Mouse (Mus musculus) right cerebral cortex, postnatal 10 days (tissue): ENCODE measurements around the gene Prdx2.

Source experiments
- DNase-seq, 2 experiments: peaks; one replicate each; pipeline ENCODE4 v3.0.0; 2021; ENCODE audit warnings: low spot score in 2 of 2

Prdx2 gene

DNA sequence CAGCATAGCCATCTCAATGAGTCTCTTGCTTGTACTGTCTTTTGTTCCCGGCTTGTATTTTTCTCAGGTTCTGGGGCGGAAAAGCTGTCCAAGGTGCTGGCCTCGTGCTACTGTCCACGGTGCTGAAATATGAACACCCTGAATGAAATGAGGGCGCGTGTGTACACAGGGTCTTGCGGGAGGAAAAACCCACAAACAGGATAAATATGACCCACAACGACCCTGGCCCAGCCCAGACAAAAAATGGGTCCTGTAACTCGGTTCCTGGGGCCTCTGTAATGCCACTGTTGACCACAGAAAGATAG lies 22.2 kb upstream of the Prdx2 start:
- DNase-seq, result no peak

DNA sequence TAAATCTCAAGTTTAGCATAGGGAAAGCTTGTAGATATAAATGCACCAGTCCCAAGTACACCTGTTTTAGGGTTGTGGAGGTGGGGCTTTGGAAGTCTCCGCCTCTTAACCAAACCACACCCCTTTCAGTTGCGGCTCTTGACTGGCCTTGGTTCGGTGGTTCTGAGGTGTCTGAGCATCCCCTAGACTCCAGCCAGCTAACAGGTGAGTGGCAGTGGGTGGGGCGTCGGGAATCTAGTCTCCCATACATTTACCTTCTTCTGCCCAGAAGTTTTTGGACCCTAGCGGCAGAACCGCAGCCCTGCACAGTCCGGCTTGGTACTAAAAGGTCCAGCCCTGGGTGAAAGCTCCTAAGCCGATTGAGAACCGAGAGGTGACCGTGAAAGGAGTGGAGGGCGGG lies 19.6 kb upstream of the Prdx2 start:
- no peak for DNase-seq

DNA sequence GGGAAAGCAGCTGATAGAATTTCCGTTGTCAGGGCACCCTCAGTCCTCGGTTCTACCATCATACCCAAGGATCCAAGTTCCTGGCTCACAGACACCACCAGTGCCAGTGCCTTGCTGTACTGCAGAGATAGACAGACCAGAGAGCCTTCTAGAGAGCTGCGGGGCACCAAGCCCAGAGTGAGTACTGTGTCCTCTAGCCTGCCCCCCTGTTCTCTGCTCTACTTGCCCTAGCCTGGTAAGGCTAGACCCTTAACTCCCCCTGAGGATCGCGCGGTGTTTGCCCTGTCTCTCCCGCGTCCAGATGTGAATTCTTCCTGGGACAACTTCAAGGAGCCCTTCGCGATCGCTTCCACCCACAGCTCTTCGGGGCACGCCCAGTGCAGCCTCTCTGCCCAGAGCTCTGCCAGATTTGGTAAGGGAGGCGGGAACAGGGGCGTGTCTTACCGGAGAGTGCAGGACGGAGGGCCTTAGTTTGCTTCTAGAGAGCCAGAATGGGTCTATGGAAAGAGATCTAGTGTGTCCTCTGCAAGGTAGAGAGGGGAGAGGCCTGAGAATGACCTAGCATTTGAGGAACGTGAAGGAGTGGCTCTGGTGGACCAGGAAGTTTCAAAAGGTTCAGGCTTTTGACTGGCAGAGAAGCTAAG lies 16.7 kb upstream of the Prdx2 start:
- DNase-seq, result no peak

DNA sequence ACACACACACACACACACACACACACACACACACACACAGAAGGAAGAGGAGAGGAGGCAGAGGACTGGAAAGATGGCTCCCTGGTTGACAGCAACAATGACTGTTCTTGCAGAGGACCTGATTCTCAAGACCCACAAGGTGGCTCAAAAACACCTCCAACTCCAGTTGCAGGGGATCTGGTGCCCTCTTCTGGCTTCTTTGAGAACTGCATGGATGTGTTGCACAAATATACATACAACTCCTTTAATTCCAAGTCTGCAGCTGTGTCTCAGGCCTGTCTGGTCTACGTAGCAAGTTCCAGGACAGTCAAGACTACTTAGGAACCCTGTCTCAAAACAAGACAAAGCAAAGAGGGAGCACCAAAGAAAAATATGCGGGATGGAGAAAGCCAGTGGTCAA lies 12.6 kb upstream of the Prdx2 start:
- DNase-seq, result peak; percentile 77 to 83

DNA sequence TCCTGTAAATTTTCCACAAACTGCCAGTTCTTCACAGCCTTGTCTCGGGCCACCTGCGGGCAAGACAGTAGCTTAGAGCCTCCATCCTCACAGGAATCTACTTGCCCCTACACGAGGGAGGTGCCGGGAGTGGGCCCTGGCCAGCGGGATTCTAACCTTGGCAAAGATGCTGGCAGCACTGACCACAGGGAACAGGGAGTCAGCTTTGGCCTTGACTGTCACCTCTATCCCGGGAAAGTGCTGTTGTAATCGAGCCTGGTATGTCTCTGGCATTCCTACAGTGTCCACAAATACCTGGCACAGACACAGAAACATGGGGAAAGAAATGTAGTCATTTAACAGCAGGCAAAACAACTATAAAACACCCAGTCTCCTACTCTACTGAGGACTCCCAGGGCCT lies 9.6 kb upstream of the Prdx2 start:
- DNase-seq, result no peak

DNA sequence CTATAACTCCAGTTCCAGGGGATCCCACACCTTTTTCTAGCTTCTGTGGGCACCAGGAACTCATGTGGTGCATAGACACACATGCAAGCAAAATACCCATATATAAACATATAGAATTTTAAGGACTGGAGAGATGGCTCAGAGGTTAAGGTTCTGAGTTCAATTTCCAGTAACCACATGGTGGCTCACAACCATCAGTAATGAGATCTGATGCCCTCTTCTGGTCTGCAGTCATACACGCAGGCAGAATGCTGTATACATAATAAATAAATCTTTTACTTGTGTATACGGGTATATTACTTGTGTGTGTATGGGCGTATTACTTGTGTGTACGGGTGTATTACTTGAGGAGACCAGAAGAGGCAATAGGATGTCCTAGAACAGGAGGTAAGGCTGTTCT lies 5.4 kb upstream of the Prdx2 start:
- no peak for DNase-seq

DNA sequence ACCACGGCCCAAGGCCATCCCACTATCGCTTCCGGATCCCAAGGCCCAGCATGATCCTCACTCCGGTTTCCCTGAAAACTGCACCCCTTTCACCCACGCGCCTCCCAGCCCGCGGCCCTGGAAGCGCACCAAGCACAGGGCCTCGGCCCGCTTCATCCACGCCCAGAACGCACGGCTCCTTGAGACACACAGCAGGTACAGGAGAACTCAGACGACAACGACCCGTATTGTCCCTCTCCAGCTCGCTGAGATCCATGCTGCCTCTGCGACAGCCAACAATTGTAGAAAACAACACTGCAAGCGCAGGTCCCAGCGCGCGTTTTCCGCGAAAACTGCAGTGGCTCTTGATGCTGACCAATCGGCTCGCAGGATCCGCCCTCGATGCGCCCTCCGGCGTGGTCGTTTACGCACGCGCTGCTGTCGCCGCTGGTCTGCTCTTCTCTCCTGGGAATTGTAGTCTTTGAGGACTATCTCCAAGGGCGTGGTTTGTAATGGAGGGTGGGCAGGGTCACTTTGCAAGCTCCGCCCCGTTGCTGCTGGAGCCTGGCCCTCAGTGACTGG lies 3.6 kb upstream of the Prdx2 start:
- peak; percentile 97 to 98 for DNase-seq

DNA sequence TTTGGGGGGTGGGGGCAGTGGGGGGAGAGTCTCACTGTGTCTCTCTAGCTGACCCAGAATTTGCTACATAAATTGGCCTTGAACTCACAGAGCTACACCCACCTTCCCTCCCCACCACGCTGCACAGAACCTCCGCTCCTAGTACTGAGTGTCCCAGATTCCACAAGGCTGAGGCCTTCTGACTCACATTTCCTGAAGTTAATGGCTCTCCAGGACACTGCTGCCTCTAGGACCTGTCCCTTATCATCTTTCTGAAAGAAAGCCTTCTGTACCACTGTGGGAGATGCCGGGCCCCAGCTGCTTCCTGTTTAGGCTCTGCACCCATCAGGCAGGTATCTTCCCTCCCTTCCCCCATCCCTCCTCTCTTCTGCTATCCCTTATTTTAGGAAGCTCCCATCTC lies 2.8 kb upstream of the Prdx2 start:
- no peak for DNase-seq

DNA sequence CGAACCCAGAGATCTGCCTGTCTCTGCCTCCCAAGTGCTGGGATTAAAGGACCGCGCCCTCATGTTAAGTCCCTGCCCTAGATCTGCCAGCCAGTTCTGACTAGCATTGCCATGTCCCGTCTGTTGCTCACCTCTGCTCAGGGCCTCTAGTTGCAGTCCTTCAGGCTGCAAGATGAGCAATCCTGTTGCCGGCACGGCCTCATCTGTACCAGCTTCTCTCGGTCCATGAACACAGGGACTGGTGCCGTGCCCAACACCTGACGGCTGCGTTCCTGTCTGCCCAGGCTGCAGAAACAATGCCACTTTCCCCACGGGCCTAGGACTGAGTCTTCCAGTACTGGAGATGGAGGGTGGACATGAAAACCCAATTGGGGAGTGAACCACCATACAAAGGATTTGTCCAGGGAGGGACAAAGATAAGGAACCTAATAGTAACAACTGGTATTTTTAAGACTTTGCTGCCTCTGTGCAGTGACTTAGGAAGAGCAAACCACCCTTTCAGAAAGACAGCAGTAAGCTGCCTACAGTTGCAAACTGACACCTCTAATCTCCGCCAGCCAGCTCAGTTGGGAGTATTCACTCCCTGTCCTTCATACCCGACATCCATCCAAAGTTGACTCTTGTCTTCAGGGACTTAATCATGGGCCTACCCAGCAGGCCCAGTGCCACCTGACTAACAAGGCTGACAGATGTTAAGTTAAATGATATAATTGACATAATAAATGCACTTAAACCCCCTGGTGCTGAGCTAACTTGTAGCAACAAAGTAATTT lies 1.7 kb upstream of the Prdx2 start:
- no peak for DNase-seq

DNA sequence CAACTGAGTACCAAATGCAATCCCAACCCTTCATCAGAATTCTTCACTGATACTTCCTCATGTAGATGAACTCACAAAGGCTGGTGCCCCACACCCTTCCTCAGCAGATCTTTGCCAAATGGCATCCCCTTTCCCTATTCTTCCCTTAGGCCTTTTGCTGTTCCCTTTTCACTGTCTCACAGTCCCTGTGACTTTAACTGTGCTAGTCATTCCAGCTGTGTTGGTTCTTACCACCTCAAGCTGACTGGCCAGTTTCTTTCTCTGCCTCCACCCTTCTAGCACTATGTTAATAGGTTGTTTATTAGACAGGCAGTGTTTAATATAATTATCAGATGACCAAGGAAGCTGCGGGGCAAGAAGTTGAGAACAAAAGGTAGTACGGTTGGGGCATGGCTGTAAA lies 737 bp upstream of the Prdx2 start:
- no peak for DNase-seq

DNA sequence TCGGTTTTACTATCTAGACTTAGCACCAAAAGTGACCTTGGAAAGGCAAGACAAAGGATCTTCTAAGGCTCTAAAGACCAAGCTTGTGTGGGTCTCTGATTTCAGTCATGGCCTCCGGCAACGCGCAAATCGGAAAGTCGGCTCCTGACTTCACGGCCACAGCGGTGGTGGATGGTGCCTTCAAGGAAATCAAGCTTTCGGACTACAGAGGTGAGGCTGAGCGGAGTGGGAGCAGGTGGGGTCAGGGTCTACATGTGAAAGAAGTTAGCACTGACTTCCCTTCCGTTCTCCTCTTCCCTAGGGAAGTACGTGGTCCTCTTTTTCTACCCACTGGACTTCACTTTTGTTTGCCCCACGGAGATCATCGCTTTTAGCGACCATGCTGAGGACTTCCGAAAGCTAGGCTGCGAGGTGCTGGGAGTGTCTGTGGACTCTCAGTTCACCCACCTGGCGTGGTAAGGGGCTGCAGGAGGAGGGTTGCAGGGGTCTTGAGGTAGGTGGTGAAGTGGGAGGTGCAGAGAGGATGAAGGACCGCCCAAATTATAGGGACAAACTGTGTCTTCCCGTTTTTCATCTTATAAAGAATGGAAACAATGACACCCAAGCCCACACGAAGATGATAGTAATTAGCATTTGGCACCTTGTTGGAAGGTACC lies 876 bp downstream of the Prdx2 start:
- no peak for DNase-seq

DNA sequence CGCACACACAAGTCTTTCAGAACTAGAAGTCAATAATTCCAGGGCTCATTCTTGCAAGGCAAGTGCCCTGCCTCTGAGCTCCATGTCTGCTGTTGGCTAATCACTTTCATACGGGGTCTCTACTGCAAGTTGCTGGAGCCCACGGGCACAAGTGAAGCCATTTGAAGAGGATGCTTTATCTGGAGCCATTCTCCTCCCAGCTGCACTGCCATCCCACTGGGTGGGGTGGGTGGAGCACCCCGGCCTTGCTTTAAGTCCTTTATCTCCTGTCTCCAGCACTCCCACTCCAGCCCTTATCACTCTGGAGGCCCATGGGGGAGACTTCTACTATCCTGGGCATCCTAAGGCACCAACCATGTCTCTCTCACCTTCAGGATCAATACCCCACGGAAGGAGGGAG lies 1.5 kb downstream of the Prdx2 start:
- DNase-seq, result no peak

DNA sequence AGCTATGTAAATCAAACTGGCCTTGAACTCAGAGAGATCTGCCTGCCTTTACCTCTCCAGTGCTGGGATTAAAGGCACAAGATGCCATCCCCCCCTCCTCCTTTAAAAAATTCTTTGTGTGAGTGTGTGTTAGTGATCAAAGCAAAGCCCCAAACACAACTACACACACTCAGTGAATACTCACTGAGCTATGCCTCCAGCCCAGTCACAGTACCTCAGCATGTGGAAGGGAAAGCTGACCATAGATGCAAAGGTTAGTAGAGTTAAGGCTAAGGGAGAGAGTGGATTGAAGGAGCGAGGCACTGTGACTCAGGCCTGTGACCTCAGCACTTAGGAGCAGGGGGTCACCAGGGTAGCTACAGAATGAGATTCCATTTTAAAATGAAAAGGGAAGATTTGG lies 3.7 kb downstream of the Prdx2 start:
- DNase-seq, result no peak

DNA sequence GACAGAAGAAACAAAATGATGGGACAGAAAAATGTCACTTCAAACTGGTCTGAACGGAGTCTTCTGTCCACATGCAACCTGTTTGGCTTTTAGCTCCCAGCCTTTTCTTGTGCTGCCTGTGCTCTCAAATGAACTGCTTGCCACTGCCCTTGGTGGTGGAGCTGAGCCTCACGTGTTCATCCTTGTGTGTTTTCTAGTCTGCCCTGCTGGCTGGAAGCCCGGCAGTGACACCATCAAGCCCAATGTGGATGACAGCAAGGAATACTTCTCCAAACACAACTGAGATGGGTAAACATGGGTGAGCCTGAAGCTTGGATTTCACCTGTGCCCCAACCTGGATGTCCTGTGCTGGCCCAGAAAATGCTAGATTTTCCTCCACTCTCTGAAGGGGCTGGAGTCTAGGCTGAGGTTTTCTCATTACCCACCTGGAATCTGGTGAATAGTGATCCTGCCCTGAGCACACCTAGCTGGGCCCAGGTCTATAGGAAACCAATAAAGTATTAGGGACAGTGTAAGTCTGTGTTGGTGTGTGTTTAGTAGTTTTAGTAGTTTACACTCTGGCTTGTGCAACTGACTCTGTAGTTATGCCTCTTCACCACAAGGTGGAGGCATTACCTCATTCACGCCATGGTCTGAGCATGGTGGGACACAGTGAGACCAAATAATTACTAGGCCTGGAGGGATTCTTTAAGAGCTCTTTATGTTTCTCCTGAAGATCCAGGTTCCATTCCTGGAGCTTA lies 4.6 kb downstream of the Prdx2 start:
- peak; percentile 65 to 68 for DNase-seq

DNA sequence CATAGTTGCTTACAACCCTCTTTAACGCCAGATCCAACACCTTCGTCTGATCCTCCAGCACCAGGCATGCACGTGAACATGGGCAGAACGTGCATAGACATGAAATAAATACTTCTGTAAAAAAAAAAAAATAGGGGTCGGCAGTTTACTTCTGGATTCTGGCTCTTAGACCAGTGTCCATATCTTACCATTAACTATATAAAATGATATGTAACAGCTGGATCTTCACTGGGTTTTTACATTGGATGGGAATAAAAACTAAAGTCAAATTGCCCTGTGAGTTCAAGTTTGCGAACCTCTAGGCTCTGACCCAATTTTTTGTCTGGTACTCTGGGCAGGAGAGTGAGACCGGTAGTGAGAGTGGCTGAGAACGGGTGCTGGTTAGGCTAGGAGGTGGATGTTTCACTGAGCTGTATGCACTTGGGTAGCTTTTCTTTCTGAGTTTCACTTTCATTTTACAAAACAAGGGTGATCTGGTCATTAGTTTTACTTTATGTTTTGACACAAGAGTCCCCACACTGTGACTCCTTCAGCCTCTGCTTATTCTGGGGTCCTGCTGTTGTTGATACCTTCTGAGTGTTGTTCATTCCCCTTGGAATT lies 5.3 kb downstream of the Prdx2 start:
- no peak for DNase-seq

DNA sequence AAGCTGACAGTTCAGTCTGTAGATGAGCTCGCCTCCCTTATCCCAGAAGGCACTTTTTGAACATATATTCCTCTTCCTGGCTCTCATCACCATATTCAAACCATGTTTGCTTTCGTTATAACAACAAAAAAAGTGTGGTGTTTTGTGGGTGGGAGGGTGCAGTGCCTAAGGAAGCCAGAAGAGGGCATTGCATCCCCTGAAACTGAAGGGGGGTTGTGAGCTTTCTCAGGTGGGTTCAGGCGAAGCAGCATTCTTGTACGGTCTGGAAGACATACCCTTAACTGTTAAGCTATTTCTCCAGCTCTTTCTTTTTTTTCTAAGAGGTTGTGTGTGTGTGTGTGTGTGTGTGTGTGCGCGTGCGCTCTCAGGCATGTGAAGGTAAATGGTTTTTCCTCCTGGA lies 6.0 kb downstream of the Prdx2 start:
- peak; percentile 72 to 76 for DNase-seq

DNA sequence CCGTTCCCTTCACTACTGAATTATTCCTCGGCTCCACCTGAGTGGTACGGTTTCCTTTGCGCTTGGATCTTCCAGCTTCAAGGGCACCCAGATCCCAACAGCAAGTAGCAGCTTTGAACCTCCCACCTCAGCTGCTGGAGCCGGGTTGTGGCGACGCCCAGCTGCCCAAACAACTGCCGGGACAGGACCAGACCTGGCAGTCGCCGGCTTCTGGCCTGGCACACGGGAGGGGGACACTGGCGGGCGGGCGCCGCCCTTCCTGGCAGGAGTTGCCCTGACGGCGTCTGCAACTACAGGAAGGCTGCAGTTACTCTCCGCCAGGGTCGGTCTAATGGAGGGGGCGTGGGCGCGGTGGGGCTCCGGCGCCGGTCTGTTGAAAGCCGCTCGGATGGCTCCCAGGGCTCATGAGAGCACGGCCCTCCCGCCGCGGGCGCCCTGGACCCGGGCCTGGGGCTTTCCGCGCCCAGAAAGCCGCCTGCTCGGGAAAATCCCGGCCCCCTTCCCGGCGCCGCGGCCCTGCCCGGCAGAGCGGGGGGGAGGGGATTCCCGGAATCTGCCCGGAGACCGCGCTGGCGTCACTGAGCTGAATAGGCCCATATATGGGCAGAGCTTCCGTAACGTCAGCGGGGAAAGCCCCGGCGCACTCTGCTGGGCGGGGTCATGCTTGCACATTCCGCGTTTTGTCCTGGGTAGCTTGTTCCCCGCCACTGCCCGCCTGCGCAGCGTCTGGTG lies 6.8 kb downstream of the Prdx2 start:
- DNase-seq, result peak; percentile 96 to 97

DNA sequence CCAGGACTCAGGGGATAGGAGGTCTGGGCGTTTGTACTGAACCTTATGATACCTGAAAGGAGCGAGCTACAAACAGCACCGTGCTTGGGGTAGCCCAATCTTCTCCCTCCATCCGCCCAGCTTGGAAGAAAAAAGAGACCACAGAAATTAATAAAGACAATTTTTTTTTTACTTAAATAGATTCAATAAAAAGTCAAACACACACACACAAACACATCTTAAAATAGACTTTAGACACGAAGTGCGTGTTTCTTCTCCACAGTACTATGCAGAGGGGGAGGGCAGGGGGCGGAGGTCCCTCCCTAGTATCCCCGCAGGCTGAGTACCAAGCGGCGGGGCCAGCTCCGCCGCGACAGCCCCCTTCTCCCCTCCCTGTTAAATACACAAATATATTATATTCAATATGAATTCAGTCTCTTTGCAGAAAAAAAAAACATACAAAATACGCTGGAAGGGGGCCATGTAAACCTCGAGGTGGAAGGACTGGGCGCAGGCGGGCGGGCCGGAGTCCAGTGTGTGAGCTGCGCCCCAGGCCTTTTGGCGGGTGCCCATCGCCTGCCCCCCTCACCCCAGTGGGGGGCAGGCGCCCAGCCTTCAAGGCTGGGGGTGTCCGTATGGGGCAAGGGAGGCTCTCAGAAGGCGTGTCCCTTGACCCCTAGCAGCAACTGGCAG lies 7.5 kb downstream of the Prdx2 start:
- DNase-seq, result peak in 1 of 2 experiments; percentile 45

DNA sequence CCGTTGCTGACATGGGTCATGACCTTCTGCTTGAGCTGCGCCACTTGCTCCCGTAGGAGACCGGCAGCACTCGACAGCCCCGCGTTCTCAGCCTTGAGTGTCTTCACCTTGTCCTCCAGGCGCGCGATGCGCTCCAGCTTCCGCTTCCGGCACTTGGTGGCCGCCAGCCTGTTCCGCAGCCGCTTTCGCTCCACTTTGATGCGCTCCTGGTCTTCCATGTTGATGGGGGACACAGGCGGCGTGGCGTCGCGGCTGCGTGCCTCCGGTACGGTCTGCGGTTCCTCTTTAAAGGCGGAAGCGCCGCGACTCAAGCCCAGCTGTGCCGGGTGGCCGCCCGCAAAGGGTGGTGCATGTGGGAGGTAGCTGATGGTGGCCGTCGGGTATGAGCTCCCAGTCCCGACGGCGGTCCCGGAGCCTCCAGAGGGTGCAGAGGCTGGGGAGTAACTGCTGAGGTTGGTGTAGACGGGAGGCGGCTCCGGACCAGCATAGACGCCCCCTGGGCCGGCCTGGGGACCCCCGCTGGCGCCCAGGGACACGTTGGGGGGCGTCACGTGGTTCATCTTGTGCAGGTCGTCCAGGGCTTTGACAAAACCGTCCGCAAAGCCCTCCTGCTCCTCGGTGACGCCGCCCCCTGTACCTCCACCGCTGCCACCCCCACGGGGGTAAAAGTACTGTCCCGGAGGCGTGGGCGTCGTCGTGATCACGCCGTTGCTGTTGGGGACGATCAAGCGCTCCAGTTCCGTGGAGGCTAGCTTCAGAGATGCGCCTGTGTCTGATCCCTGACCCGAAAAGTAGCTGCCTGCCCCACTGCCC lies 8.3 kb downstream of the Prdx2 start:
- peak; percentile 79 to 83 for DNase-seq
